Mouse (Mus musculus) testis, adult 2 months (tissue): ENCODE data around the gene Rtp3. TPM values are rescaled to one million over a fixed set of nuclear protein-coding genes. Genes with fewer than 3 reads are reported as not detected.
A peak's percentile ranks its signal among the peaks of the same experiment; 100 is the strongest.

Source experiments
- H3K27ac ChIP-seq: fragments of 200-500 bp; 2 replicates; pipeline ENCODE4 v1.5.1; 2012; ENCODE audit warnings: low read depth, low read length; ENCODE audit not compliant: control insufficient read depth, insufficient read depth
- H3K27me3 ChIP-seq: fragments of 200-500 bp; 2 replicates; pipeline ENCODE4 v1.6.1; 2012; ENCODE audit warnings: mild to moderate bottlenecking, low read length, moderate library complexity; ENCODE audit not compliant: control insufficient read depth, insufficient read depth
- H3K36me3 ChIP-seq: fragments of 200-500 bp; 2 replicates; pipeline ENCODE4 v1.6.1; 2012; ENCODE audit warnings: mild to moderate bottlenecking, low read length; ENCODE audit not compliant: control insufficient read depth, insufficient read depth
- H3K4me1 ChIP-seq: fragments of 200-500 bp; 2 replicates; pipeline ENCODE4 v1.6.1; 2012; ENCODE audit warnings: low read length; ENCODE audit not compliant: control insufficient read depth, insufficient read depth
- H3K4me3 ChIP-seq: fragments of 200-500 bp; 2 replicates; pipeline ENCODE4 v1.5.1; 2012; ENCODE audit warnings: low read depth, mild to moderate bottlenecking, low read length, moderate library complexity, mixed read lengths; ENCODE audit not compliant: control insufficient read depth
- CTCF ChIP-seq: fragments of 200-500 bp; IDR thresholded peaks from 2 replicates; pipeline ENCODE4 v1.5.1; 2012; ENCODE audit warnings: low read depth, mild to moderate bottlenecking, inconsistent platforms, low read length, moderate library complexity; ENCODE audit not compliant: control insufficient read depth, insufficient read depth, insufficient replicate concordance
- POLR2A ChIP-seq: fragments of 200-500 bp; IDR thresholded peaks from 2 replicates; pipeline ENCODE4 v1.6.1; 2012; ENCODE audit warnings: low read depth, mild to moderate bottlenecking, inconsistent platforms, low read length, moderate library complexity; ENCODE audit not compliant: control insufficient read depth
- polyA plus RNA-seq: library from polyadenylated mRNA; depleted of rRNA; stranded (reverse); fragments of >200 nt; gene quantifications from 2 replicates; pipeline ENCODE4 v1.2.3, GENCODE M21; 2012

Gene Rtp3
- polyA plus RNA-seq, 1 experiment: 0.59 TPM

DNA sequence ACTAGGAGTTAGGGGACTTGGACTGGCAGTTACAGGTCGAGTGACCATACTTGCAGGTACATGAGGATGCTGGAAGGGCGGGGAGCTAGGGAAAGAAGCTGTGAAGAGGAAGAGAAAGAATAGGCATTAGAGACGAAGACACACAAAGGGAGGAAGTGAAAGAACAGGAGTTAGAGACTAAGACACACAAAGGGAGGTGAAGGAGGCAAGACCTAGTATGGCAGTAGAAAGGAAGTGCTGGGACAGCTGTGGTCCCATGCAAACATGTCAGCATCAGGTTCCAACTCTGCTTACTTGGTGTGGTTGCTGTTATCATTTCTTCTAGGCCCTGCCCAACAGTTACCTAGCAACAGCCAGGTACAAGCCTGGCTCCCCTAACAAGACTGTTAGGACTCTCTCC is 19.4 kb upstream of the Rtp3 start:
- Histone ChIP-seq H3K36me3 (no peaks in the 10 kb centered on the region), H3K27ac (no peak overlapping the region), H3K27me3 (no peaks in the 10 kb centered on the region), H3K4me1 (no peaks in the 10 kb centered on the region), H3K4me3 (no peak overlapping the region)
- TF ChIP-seq CTCF (no peak), POLR2A (no peak)

GRCm38 (mm10) chr9:111006544-111006943 is 16.2 kb upstream of the Rtp3 start:
- H3K27me3 ChIP-seq: no peaks in the 10 kb centered on the region
- H3K4me1 ChIP-seq: no peaks in the 10 kb centered on the region; the same call in 1 of the 2 replicates
- no peaks in the 10 kb centered on the region for H3K36me3 ChIP-seq
- no peak overlapping the region for H3K27ac ChIP-seq
- no peak overlapping the region for H3K4me3 ChIP-seq
- TF ChIP-seq POLR2A: no peak
- no peak for TF ChIP-seq CTCF

DNA sequence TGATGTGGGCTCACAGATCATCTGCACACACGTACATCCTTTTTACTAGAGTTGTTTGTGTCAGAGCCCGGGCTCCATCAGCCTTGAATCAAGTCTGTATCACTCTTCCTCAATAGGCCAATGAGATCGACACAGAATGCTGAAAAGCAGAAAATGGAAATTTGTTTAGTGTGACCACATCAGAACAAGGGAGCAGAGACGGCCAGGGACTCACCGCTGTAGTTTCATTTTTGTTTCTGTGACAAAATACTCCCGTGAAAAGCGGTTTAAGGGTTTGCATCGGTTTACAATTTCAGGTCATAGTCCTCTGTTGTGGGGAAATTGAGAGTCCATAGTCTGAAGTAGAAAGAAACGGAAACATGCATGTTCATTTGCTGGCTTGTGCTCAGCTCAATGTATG is 12.9 kb upstream of the Rtp3 start:
- Histone ChIP-seq H3K36me3 (no peaks in the 10 kb centered on the region), H3K27ac (no peak overlapping the region), H3K27me3 (no peaks in the 10 kb centered on the region), H3K4me3 (no peak overlapping the region), H3K4me1 (no peaks in the 10 kb centered on the region; the same call in 1 of the 2 replicates)
- no peak for TF ChIP-seq CTCF
- TF ChIP-seq POLR2A: no peak

- H3K4me1 ChIP-seq: peaks cover 2% of the 10 kb centered on the region
- no peaks in the 10 kb centered on the region for H3K27me3 ChIP-seq
- no peak overlapping the region for H3K4me3 ChIP-seq
- no peak overlapping the region for H3K27ac ChIP-seq
- H3K36me3 ChIP-seq: no peaks in the 10 kb centered on the region
- TF ChIP-seq POLR2A (no peak), CTCF (no peak)
These were observed 11.2 kb upstream of the Rtp3 start for GRCm38 (mm10) chr9:111001621-111002020.

DNA sequence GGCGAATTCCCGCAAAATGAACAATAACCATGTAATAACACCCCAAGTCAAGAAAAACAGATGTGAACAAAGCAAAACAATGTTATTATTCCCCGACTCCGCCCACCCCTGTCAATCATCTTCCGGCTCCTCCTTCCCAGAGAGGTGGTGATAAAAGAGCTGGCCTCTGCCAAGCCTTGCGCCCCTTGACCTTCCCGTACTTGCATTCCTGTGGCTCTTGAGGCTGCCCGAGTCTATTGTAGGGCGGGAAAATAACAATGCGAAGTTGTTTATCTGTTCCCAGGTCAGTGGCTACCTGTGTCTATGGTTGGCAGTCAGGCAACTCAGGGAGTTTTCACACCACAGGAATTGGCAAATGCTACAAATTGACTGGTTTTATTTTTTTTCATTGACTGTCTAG is 9.5 kb upstream of the Rtp3 start:
- Histone ChIP-seq H3K4me3 (no peak overlapping the region), H3K4me1 (peaks cover 7% of the 10 kb centered on the region), H3K36me3 (no peaks in the 10 kb centered on the region), H3K27ac (no peak overlapping the region), H3K27me3 (no peaks in the 10 kb centered on the region)
- TF ChIP-seq CTCF (no peak), POLR2A (no peak)

GRCm38 (mm10) chr9:110999056-110999455 is 8.7 kb upstream of the Rtp3 start:
- Histone ChIP-seq H3K36me3 (no peaks in the 10 kb centered on the region), H3K4me3 (no peak overlapping the region), H3K4me1 (peaks cover 7% of the 10 kb centered on the region), H3K27me3 (no peaks in the 10 kb centered on the region), H3K27ac (no peak overlapping the region)
- no peak for TF ChIP-seq POLR2A

DNA sequence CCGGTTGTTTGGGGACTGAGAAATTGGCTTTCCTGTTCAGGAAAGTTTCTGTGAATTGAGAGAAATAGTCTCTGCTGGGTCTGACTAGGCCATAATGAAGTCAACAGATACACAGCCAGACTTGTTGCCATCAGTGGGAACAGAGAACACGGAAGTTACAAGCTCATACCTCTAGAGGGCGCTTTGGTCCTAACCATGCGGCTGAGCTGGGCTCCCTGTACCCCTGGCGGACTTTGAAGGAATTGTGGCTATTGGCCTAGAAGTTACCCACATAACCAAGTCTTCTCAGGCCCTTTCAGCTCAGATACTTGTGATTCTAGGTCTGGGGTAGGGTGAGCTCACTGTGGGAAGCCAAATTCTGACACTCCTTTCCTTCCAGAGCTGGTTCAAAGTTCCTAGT is 6.9 kb upstream of the Rtp3 start:
- H3K27me3 ChIP-seq: no peaks in the 10 kb centered on the region
- H3K27ac ChIP-seq: no peak overlapping the region
- H3K4me3 ChIP-seq: no peak overlapping the region
- no peaks in the 10 kb centered on the region for H3K36me3 ChIP-seq
- peaks cover 7% of the 10 kb centered on the region for H3K4me1 ChIP-seq
- TF ChIP-seq CTCF (peak; percentile 95), POLR2A (no peak)

DNA sequence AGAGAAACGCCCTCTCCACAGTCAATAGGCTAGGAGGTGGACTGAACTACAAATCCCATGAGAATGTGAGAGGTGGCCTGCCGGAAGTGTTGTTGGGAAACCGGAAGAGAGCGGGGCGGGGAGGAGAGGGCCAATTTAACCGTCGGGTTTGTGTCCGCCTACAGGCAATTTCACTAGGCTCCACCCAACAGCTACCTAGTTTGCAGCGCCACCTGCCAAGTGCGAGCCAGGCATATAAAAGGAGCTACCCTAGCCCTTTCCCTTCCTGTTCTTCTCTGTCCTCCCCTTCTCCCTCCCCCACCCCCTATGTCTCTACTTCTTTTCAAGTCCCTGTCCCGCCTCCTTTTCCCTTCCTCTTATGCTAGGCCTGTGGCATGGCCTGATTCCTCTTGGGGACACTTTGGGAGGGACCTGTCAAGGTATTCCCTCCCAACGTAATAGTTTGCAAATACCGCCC is 4.4 kb upstream of the Rtp3 start:
- peak overlapping the region; percentile 92 for H3K4me3 ChIP-seq
- TF ChIP-seq CTCF: no peak
- peak; percentile 92 for TF ChIP-seq POLR2A
- H3K27ac ChIP-seq: peak overlapping the region; percentile 82
- H3K27me3 ChIP-seq: no peaks in the 10 kb centered on the region
- peaks cover 7% of the 10 kb centered on the region for H3K4me1 ChIP-seq
- H3K36me3 ChIP-seq: no peaks in the 10 kb centered on the region
